Mouse (Mus musculus) liver, embryonic 16.5 days (tissue): ENCODE measurements around the gene Pnpla8. TPM values are rescaled to one million over a fixed set of nuclear protein-coding genes. Genes with fewer than 3 reads are reported as not detected.
"Not testable (repeated sequence)": the region's sequence is repeated elsewhere in the genome, so short reads cannot be mapped to it uniquely, and the experiment has no call there.

Experiments used
- ATAC-seq: fragments of 200-750 bp; cut with Nextera tagmentation; 2 replicates; pipeline ENCODE4 v1.8.0; 2017; ENCODE audit warnings: low read depth, mild to moderate bottlenecking, moderate number of reproducible peaks, moderate library complexity
- H3K27ac ChIP-seq: fragments of 300-500 bp; sonication (generic); 2 replicates; pipeline ENCODE4 v1.5.1; 2014; ENCODE audit warnings: mild to moderate bottlenecking, low read length
- H3K27me3 ChIP-seq: fragments of 300-500 bp; sonication (generic); 2 replicates; pipeline ENCODE4 v1.6.1; 2014; ENCODE audit warnings: low read depth, low read length, mixed read lengths; ENCODE audit not compliant: control insufficient read depth, insufficient read depth
- H3K36me3 ChIP-seq: fragments of 300-500 bp; sonication (generic); 2 replicates; pipeline ENCODE4 v1.6.1; 2014; ENCODE audit warnings: mild to moderate bottlenecking; ENCODE audit not compliant: control insufficient read depth, insufficient read depth
- H3K4me1 ChIP-seq: fragments of 300-500 bp; sonication (generic); 2 replicates; pipeline ENCODE4 v1.6.1; 2014; ENCODE audit warnings: low read depth, low read length, mixed read lengths; ENCODE audit not compliant: control insufficient read depth
- H3K4me2 ChIP-seq: fragments of 300-500 bp; sonication (generic); 2 replicates; pipeline ENCODE4 v1.6.1; 2014; ENCODE audit warnings: low read depth, low read length, mixed read lengths
- H3K4me3 ChIP-seq: fragments of 300-500 bp; sonication (generic); 2 replicates; pipeline ENCODE4 v1.5.1; 2014; ENCODE audit warnings: low read depth, mild to moderate bottlenecking, low read length
- H3K9ac ChIP-seq: fragments of 300-500 bp; sonication (generic); 2 replicates; pipeline ENCODE4 v1.6.1; 2014; ENCODE audit warnings: low read depth, low read length
- H3K9me3 ChIP-seq: fragments of 300-500 bp; sonication (generic); replicated peaks from 2 replicates; pipeline ENCODE4 v1.6.1; 2016; ENCODE audit warnings: low read length; ENCODE audit not compliant: control insufficient read depth
- WGBS: fragments of 180-500 bp; shearing (Covaris S2); extraction: QIAGEN DNeasy Blood & Tissue Kit; methylation state at CpG from one replicate; pipeline ENCODE4 v1.1.7; 2014; ENCODE audit not compliant: insufficient replicate concordance; 5-methylcytosine and 5-hydroxymethylcytosine counted together
- polyA plus RNA-seq: library from polyadenylated mRNA; unstranded; fragments of >200 nt; fragmentation: Nextera tagmentation; extraction: Ambion mirVana; gene quantifications from 2 replicates; pipeline ENCODE4 v1.2.1, GENCODE M21; 2015

Pnpla8 gene
- polyA plus RNA-seq, 1 experiment from 2014 or later: 27.4 TPM

DNA sequence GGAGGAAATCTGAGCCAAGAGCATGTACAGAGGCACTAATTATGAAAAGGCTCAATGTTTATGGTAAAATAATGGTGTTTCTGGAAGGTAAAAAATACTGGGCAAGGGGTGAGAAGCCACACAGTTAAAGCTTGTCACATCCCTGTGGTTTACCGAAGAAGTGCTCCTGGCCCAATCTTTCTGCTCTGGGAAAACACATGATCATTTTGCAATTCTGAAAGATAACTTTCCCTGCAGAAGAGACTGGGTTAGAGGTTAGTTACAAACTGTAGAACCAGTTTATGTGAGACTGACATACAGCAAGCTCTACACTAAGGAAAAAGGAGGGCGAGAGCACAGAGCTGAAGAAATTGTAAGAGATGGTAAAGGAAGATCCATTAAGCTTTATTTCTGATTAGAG lies 46.0 kb downstream of the Pnpla8 start:
- 80% methylated on average over 2 of the region's 2 CpGs for WGBS
- Histone ChIP-seq H3K9me3 (no peaks in the 10 kb centered on the region), H3K9ac (no peak overlapping the region), H3K27ac (no peak overlapping the region), H3K36me3 (no peaks in the 10 kb centered on the region), H3K4me3 (no peak overlapping the region), H3K4me1 (peaks cover 5% of the 10 kb centered on the region), H3K27me3 (no peaks in the 10 kb centered on the region), H3K4me2 (no peak overlapping the region)
- no peak for ATAC-seq

DNA sequence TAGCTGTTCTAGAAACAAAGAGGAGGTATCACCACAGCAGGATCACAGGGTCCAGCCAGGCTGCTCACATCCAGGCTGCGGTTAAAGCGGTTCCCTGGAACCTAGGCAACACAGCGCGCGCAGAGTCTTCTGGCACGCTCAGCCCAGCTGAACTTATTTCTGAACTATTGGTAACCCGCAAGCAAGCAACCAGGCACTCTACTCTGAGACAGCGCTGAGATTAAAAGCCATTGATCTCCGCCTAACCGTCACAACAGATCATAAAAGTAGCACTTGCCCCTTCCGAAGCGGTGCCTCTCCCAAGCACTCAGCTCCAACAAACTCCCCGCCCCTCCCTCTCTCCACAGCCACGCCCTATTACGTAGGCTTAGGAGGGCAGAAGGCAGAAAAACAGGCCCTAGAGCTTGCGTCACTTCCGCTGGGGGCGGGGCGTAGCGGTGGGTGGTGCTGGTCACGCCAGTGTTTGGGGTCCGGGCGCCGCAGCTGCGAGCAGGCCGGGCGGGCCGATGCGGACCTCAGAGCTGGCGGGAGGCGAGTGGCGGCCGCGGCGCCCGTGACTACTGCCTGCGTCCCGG lies 47.6 kb downstream of the Pnpla8 start:
- Histone ChIP-seq H3K36me3 (no peaks in the 10 kb centered on the region), H3K9ac (peak overlapping the region; percentile 91), H3K4me3 (peak overlapping the region; percentile 88), H3K9me3 (no peaks in the 10 kb centered on the region), H3K27me3 (no peaks in the 10 kb centered on the region), H3K27ac (peak overlapping the region; percentile 99), H3K4me2 (peak overlapping the region; percentile 67), H3K4me1 (peaks cover 5% of the 10 kb centered on the region)
- under 1% methylated on average over 36 of the region's 38 CpGs for WGBS
- ATAC-seq: peak; percentile 97

DNA sequence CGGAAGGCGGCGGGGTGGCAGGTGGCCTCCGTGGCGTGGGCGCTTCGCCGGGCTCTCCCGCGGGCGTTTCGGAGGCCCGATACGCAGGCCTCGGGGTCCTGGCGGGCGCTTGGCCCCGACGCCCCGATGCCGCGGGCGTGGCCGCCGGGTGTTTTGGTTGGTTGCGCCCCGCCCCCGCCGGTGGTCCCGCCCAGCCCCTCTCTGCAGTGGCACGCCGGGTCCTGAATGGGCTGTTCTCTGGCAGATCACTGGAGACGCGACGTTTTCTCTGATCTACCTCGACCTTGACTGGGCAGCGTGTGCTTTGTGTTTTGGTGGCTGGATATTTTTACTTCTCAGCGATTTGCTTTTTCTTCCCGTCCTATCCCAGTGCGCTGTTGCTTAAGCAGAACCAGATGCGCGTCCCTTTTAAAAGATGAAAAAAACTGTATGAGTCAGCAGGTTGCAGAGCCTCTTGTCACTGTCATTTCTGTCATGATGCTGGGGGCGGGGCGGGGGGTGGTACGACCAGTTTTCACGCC lies 48.2 kb downstream of the Pnpla8 start:
- 0% methylated on average over 40 of the region's 46 CpGs for WGBS
- Histone ChIP-seq H3K4me2 (peak overlapping the region; percentile 52), H3K27me3 (no peaks in the 10 kb centered on the region), H3K9ac (peak overlapping the region; percentile 91), H3K36me3 (no peaks in the 10 kb centered on the region), H3K9me3 (no peaks in the 10 kb centered on the region), H3K4me1 (peaks cover 5% of the 10 kb centered on the region), H3K27ac (peak overlapping the region; percentile 99), H3K4me3 (peak overlapping the region; percentile 88)
- ATAC-seq: peak; percentile 77

DNA sequence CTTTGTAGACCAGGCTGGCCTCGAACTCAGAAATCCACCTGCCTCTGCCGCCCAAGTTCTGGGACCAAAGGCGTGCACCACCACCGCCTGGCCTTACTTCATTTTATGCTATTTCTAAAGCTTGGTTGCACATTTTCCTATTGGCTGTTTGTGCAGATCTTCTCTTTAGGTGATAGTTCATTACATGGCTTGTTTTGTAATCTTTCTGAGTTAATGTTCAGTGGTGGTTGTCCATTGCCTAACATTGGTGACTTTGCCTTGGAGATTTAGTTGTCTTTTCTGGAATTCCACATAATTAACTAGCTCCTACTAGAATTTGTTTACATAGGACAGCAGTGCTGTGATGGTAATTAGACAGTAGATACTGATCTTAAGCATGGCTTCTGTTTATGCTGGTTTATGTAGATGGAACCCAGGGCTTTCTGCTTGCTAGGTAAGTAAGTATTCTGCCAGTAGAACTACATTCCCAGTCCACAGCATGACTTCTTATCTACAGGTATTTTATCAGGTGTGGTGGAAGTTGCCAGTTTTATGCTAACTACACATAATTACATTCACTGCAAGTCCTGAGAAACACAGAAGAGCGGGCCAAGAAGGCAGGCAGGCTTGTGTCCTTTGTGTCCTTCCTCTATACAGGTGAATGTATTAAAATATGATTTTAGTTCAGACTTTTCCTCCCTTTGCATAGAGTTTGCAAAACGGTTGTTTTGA lies 53.1 kb downstream of the Pnpla8 start:
- no peaks in the 10 kb centered on the region for H3K9me3 ChIP-seq
- no peak for ATAC-seq
- peaks cover 4% of the 10 kb centered on the region for H3K4me1 ChIP-seq
- H3K27me3 ChIP-seq: no peaks in the 10 kb centered on the region
- no peaks in the 10 kb centered on the region for H3K36me3 ChIP-seq
- H3K4me3 ChIP-seq: no peak overlapping the region
- peak overlapping the region; percentile 63 for H3K27ac ChIP-seq
- no peak overlapping the region for H3K9ac ChIP-seq
- no peak overlapping the region for H3K4me2 ChIP-seq
- 70% methylated on average over 6 of the region's 6 CpGs for WGBS

DNA sequence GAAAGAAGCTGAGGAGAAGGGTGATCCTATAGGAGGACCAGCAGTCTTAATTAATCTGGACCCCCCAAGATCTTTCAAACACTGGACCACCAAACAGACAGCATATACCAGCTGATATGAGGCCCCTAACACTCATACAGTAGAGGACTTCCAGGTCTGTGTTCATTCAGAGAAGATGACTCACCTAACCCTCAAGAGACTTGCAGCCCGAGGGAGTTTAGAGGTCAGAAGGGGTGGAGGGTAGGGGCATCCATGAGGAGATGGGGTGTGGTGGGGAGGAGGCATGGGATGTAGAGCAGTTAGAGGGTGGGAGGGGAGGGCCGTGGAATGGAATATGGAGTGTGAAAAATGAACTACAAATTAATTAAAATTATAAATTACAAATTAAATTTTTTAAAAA lies 59.0 kb downstream of the Pnpla8 start:
- H3K36me3 ChIP-seq, H3K4me3 ChIP-seq, H3K4me2 ChIP-seq, ATAC-seq, H3K27ac ChIP-seq, H3K9ac ChIP-seq, H3K27me3 ChIP-seq, H3K9me3 ChIP-seq, H3K4me1 ChIP-seq: not testable (repeated sequence)
- WGBS: 49% methylated on average over 2 of the region's 2 CpGs

DNA sequence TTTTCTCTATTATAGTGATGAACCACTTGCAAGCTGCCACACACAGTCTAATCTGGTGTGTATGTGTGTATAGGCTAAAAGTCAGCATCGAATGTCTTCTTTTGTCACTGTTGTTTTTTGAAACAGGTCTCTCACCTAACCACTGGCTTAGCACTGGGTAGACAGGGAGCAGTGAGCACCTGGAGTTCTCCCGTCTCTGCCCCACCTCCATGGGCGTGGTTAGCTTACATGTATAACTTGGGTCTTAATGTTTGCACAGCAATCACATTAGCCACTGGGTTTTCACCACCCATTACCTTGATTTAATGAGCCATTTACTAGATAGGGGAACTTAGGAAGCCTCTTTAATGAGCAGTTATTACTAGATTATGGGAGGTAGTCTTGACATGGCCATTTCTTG lies 60.4 kb downstream of the Pnpla8 start:
- Histone ChIP-seq H3K4me3 (no peak overlapping the region), H3K27me3 (no peaks in the 10 kb centered on the region)
- WGBS: 51% methylated on average over 3 of the region's 3 CpGs

DNA sequence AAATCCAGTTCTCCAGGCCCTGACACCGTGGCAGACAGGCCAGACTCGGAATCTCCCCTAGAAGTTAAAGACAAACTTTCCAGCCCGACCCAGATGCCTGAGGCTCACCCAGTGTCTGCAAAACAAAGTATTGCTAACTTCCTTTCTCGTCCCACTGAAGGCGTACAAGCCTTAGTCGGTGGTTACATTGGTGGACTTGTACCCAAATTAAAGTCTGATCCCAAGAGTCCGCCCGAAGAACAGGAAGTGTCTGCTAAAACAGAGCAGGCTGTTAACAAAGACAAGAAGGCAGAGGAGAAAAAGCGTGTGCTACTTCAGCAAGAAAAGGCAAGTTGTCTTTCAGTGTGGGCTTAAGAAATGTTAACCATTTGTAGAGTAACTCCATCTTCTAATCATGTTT lies 62.2 kb downstream of the Pnpla8 start:
- H3K27ac ChIP-seq: no peak overlapping the region
- no peaks in the 10 kb centered on the region; the same call in 1 of the 2 replicates for H3K36me3 ChIP-seq
- no peak for ATAC-seq
- H3K9ac ChIP-seq: no peak overlapping the region
- H3K9me3 ChIP-seq: no peaks in the 10 kb centered on the region
- no peak overlapping the region for H3K4me2 ChIP-seq
- H3K4me1 ChIP-seq: no peaks in the 10 kb centered on the region; the same call in none of the 2 replicates
- H3K4me3 ChIP-seq: no peak overlapping the region
- WGBS: 32% methylated on average over 9 of the region's 9 CpGs
- no peaks in the 10 kb centered on the region for H3K27me3 ChIP-seq

More for the DNA sequence above, 60.4 kb downstream of the Pnpla8 start:
- Histone ChIP-seq H3K4me1 (no peaks in the 10 kb centered on the region; the same call in none of the 2 replicates), H3K9ac (no peak overlapping the region), H3K27ac (no peak overlapping the region), H3K4me2 (no peak overlapping the region), H3K9me3 (no peaks in the 10 kb centered on the region), H3K36me3 (no peaks in the 10 kb centered on the region)
- ATAC-seq: no peak

DNA sequence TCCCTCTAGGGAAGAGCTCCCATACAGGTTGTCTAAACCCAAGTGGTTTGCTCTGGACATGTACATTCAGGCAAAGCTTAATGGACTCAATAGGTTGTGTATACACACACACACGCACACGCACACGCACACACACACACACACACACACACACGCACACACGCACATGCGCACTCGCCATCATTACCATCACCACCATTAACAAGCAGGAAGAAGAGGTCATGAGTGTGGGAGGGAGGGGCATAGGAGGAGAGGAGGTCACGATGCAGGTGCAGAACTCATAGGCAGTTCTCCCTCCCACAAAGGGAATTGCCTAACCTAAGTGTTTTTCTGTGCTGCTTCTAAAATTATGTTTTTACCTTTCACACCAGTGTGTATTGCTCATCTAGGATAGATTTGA lies 65.8 kb downstream of the Pnpla8 start:
- Histone ChIP-seq H3K4me2 (no peak overlapping the region), H3K27ac (no peak overlapping the region), H3K27me3 (no peaks in the 10 kb centered on the region), H3K9ac (no peak overlapping the region), H3K36me3 (no peaks in the 10 kb centered on the region; the same call in 1 of the 2 replicates), H3K9me3 (no peaks in the 10 kb centered on the region), H3K4me1 (no peaks in the 10 kb centered on the region), H3K4me3 (no peak overlapping the region)
- ATAC-seq: no peak
- 89% methylated on average over 8 of the region's 8 CpGs for WGBS

DNA sequence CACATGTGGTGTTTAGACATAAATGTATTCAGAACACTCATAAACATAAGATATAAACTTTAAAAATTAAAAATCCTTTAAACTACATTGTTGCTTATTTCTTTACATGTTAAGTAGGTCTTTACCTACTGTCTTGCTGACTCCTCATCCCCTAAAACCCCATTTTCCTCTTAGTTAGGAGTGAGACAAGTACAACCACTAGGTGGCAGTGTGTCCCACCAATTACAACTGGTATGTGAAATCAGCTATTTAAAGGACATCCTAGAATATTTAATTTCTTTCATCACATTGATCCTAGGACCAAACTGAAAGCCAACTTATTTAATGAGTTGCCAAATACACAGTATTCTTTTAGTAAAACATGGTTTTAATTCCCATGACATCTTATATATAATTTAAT lies 71.1 kb downstream of the Pnpla8 start:
- Histone ChIP-seq H3K9me3 (no peaks in the 10 kb centered on the region), H3K36me3 (no peaks in the 10 kb centered on the region; the same call in 1 of the 2 replicates), H3K27ac (no peak overlapping the region), H3K9ac (no peak overlapping the region), H3K4me1 (no peaks in the 10 kb centered on the region), H3K4me3 (no peak overlapping the region), H3K27me3 (no peaks in the 10 kb centered on the region), H3K4me2 (no peak overlapping the region)
- no peak for ATAC-seq
